Mouse (Mus musculus): ENCODE data around the gene Gm3604.
"Not testable (repeated sequence)": the region's sequence is repeated elsewhere in the genome, so short reads cannot be mapped to it uniquely, and the experiment has no call there.

Gm3604 gene

DNA sequence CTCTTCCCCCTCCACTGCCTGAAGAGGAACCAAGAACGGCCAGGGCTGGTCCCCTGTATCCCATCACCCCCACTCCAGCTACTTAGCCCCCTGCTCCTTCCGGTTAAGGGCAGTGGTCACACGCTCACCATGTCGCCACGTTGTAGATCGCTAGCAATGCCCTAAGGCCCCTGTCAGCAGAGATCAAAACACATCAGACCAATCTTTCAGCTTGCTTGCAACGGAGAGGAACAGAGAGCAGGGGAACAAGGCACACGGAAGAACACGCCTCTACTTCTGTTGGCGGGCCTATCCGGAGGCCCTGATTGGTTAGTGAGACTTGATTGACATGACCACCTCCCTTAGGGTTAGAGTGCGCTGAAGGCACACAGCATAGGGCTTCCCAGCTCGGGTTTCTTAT is at the start of gene Gm3604:
Gene Gm3604, minus strand, starts transcription at position 226 of the 400 bp plus-strand sequence.
- peak in 1 of 2 experiments; percentile 3 for DNase-seq

DNA sequence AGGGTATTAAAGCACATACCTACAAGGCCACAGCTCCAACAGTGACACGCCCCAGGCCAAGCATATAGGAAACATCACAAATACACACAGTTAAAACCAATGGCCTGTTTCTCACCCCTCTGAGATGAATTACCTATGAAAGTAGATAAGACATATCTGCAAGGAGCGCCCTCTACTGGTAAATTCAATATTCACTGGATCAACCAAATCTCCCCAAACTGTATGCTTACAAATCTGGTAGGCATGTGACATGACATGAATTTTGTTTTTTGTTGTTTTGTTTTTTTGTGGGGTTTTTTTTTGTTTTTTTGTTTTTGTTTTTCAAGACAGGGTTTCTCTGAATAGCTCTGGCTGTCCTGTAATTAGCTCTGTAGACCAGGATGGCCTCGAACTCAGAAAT is 16.2 kb upstream of the Gm3604 start:
- not testable (repeated sequence) for DNase-seq

DNA sequence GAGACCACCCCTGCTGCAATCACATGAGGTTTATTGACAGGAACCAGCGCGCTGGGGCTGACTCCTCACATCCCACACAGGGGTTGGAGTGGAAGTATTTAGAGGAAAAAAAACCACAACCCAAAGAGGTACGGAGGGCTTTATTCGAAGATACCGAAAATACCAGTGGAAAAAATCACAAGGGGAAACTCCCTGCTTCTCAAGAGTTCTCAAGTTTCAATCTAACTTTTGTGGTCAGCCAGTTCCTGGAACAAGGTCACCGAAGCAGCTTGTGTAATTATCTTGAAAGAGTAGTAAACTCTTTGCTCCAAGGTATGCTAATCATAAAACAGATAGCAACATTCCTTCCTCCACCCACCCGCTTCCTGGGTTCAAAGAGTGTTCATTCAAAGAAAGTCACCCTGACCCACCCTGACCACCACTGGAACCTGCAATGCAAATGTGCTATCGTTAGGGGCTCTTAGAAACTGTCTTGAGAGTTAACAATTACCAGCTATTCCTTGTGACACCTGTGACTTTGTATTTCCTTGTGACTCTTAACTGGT is 7.2 kb upstream of the Gm3604 start:
- DNase-seq, result not testable (repeated sequence)

GRCm38 (mm10) chr13:62331786-62332185 is 51.2 kb downstream of the Gm3604 start:
- no peak for DNase-seq

DNA sequence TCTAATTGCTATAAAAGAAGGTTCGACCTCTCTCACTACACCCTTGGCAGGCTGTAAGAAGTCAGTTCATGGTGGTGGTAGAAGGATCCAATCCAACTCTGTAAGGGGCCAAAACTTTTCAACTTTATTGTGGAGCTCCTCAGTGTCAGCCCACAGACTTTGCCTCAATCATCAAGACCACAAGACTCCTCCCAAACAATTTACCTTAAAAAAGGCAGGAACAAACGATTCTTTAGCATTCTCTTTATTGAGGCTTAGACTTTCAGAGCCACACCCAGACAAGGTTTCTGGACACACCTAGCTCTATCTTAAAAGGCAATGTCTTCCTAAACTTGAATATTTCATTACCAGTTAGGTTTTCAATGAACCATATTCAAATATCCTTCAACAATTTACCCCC is 51.6 kb downstream of the Gm3604 start:
- DNase-seq, result no peak

Measured in cerebellum, postnatal 25 days (tissue).